Mouse (Mus musculus): ENCODE data around the gene Gsn.

The Gsn gene

DNA sequence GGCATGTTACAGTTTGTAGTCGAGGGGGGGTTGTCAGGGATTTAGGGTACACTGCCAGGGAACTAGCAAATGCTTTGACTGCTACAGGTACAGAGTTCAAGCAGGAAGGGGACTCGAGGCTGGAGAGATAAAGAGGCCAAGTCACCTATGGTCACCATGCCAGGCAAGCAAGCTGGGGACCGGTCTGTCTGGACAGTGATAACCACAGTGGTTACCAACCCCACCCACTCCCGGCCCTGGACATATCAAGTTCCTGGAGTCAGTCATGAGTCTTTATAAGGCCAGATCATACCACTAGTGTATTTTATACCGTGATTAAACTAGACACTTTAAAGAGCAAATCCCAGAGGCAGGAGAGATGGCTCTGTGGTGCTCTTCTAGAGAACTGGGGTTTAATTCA, 8.4 kb upstream of the Gsn start:
- in situ Hi-C loops (cut with MboI; ENCODE audit: low sequenced_read_pairs) = no loop called here

DNA sequence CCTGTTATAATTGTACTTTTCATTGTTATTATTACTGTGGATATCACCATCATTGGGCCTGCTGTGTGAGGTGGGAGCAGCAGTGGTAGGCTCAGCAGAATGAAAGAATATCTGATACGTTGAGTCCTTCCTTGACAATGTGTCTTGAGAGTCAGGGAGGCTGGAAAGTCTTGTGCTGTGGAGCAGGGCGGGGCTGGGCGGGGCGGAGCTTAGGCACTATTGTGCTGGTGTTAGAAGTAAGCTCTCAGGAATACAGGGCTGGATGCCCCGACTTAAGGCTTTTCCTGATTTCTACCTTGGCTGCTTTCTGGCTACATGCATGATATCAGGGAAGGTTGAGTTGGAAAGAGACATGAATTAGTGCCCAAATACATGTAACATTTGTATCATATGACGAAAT, 3.4 kb upstream of the Gsn start:
- in situ Hi-C loops (cut with MboI; ENCODE audit: low sequenced_read_pairs) = no loop called here

DNA sequence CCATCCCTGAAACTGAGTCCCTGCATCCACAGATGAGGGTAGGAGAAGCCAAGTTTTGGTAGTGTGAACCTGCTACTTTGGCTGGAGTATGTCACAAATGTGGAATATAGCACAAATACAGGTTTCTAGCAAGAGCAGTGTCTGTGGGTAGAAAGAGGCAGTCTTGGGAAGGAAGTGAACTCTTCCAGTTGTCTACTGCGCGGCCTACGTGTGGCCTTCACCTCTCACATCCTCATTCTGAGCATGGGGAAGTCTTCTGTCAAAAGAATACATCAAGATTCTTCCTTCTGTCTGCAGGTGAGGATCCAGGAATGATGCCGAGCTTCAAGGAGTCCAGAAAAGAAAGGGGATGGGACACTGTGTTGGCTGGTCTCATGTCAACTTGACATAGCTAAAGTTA, 2.4 kb upstream of the Gsn start:
- in situ Hi-C loops (cut with MboI; ENCODE audit: low sequenced_read_pairs) = no loop called here

DNA sequence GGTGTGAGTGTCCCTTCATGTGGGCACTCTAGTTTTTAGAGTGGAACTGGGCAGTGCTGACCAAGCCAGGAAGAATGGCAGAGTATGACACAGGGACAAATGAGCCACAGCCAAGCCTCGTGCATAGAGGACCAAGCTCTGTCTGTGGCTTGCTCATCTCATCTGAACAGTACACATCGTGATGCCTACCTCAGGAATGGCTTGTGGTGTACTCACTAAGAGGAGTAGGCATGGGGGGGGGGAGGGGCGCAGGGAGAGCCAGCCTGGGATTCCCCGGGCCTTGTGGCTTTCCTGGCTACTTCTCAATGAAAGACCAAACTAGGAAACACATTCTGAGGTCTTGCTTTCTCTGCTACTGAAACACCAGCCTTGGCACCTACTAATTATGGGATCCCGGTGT, 1.2 kb upstream of the Gsn start:
- in situ Hi-C loops (cut with MboI; ENCODE audit: low sequenced_read_pairs) = no loop called here

DNA sequence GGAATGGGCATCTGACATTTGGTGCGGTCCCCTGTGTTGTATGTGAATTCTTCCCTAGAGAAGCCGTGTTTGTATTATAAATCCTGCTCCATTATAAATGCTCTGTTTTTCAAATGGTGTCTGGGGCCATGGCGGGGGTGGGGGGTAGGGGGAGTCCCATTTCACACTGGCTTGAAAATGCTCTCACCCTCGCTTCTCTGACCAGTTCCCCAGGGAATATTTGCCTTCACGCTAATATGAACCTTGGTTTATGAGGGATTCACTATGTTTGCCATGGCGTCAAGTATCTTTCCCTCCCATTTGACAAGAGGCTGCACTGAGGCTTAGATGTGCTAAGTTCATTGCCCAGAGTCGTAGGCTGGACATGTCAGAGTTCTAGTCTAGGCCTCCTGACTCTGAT, 718 bp upstream of the Gsn start:
- in situ Hi-C loops (cut with MboI; ENCODE audit: low sequenced_read_pairs) = no loop called here

DNA sequence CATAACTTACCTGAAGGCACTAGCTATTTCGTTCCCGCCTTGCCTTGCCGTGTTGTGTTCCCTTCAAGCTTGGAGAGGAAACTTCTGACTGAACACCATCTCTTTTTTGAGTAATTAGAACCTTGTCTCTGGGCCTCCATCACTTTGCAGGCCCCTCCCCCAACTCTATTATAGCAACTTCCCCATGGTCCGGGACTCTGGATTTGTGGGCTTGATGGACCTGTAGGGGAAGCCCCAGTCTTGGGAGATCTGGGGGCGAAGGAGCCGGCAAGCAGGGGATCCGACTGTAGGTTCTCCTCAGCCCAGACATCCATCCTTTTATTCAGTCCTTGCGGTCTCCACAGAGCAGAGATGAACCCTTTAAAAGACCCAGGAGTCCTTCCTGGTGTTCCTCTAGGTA, 752 bp downstream of the Gsn start:
- in situ Hi-C loops (cut with MboI; ENCODE audit: low sequenced_read_pairs) = no loop called here

DNA sequence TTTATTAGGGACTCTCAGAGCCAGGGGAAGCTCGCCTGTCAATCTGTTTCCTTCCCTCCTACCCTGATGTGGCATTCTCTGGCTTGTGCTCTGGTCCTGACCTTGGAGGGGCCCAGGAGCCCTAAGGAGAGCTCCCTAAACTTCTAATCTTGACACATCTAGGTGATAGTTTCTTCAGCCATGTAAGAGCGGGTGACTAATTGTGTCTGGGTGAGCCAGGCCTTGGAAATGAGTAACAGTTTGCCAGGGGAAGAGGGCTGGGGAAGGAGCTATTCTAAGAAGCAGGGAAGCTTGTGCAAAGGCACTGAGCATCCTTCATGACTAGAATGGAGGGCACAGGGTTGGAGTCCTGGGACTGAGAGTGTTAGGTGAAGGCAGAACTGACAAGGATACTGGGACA, 1.7 kb downstream of the Gsn start:
- in situ Hi-C loops (cut with MboI; ENCODE audit: low sequenced_read_pairs) = no loop called here

DNA sequence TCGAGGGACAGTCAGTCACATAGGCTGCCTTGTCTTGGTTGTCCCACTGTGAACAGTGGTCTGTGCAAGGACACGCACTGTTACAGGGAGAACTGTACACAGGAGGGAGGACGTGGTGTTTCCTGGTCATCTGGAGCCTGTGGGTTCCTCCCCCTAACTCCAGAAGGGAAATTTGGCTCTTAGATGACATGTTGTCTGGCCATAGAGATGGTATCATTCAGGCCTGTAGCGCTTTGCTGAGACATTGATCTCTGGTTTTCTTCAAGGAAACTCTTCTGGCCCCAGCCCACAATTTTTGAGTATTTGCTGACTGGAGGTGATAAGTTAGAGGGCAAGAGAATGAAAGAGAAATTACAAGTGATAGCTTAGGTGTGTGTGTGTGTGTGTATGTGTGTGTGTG, 2.4 kb downstream of the Gsn start:
- in situ Hi-C loops (cut with MboI; ENCODE audit: low sequenced_read_pairs) = no loop called here

DNA sequence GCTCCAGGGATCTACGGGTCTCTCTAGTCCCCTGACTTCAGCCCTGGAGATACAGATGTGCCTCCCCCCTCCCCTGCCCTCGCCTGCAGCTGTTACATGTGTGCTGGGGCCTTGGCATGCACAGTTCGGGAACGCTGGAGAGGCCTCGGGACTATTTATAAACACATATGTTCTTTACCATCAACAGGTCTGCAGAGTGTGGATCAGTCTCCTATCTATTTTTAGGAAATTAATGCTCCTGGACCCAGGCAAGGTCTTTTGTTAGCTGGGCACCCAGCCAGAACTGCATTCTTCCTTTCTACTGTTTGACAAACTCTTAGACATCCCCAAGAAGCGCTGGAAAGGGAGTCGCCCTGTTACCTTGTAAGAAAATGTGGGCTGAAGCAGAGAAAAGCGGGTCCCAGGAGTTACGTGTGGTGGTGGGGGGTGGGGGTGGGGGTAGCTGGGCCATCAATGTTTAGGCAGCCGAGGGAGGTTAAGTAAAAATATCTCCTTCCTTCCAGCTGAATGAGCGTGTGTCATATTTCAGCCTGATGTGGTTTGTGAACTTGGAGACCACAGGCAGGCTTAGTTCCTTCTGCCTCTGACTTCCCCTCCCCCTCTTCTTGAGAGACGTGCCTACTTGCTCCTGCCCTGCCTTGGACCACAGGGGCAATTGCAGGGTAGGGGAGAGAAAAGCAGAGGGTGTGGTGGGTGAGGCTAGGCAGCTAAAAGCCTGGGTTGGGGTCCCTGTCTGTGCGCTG, 3.3 kb downstream of the Gsn start:
- in situ Hi-C loops (cut with MboI; ENCODE audit: low sequenced_read_pairs) = loop anchor here (5.0 kb wide), 1 partner anchor 32 kb away; no protein-coding TSS in a partner anchor

DNA sequence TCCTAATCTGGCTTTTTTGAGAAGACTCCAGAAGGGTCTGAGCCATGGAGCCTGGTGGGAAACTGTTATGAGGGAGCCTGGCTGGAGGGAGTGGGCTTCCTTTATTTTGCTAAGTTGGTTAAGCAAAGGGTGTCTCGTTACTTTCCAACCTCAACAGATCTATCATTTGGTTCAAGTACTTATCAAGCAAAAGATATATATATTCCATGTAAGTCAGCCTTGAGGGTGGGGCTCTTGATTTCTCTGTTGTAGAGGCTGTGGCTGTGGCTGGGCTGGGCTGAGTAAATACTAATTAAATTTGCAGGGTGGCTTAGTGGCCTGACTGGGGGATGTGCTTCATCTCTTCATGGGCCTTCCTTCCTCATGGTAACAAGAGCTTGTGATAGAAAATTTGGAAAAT, 4.1 kb downstream of the Gsn start:
- in situ Hi-C loops (cut with MboI; ENCODE audit: low sequenced_read_pairs) = loop anchor here (5.0 kb wide), 1 partner anchor 33 kb away; no protein-coding TSS in a partner anchor

DNA sequence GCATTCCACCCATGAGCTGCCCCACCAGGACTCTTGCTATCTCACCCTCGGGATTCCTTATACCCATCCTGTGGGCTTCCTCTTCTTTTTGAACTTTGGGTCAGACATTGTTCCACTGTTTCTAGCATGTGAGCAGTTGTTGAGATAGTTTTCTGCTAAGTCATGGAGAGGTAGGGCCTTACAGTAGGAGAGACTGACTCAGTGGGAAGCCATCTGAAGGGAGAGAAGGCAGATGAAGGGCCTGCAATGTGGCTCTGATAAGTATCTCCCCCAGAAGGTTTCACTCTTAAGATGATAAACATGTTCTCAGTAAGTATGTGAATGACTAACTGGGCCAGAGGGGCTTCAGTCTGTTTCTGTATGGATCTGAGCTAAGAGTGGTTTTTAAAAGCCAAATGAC, 7.9 kb downstream of the Gsn start:
- in situ Hi-C loops (cut with MboI; ENCODE audit: low sequenced_read_pairs) = loop anchor here (5.0 kb wide), 1 partner anchor 37 kb away; no protein-coding TSS in a partner anchor

DNA sequence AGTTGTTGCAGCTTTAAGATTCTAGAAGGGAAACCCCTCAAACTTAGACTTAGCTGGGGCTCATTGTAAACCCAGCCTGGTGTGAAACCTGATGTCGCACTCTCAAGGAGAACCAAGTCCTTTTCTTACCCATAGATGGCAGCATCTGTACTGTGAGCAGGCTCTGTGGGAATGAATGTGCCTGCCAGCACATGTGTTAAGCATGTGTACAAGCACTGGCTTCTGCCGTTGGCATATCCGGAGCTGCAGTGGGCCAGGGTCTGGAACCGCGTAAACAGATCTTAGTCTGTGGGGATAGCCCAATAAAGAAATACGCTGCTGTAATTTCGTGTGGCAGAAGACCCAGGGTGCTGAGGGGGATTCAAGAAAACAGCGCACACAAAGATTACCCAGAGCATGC, 9.1 kb downstream of the Gsn start:
- in situ Hi-C loops (cut with MboI; ENCODE audit: low sequenced_read_pairs) = no loop called here

DNA sequence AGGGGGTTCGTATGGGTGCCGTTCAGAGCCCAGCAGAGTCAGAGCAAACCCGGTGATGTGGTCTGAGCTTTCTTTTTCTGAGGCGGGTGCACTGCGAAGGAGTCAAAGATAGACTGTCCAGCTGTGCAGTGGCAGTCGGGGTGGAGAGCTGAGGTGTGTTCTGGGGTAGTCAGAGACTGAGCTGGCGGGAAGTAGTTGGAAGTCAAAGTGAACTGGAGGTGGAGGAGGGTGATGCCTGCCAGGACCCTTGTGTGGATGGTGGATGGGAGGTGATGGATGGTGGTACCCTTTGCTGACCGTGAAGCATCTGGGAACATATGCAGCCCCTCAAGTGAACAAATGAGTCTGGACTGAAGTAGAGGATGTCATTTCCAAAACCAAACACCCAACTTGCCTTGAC, 9.6 kb downstream of the Gsn start:
- in situ Hi-C loops (cut with MboI; ENCODE audit: low sequenced_read_pairs) = no loop called here

DNA sequence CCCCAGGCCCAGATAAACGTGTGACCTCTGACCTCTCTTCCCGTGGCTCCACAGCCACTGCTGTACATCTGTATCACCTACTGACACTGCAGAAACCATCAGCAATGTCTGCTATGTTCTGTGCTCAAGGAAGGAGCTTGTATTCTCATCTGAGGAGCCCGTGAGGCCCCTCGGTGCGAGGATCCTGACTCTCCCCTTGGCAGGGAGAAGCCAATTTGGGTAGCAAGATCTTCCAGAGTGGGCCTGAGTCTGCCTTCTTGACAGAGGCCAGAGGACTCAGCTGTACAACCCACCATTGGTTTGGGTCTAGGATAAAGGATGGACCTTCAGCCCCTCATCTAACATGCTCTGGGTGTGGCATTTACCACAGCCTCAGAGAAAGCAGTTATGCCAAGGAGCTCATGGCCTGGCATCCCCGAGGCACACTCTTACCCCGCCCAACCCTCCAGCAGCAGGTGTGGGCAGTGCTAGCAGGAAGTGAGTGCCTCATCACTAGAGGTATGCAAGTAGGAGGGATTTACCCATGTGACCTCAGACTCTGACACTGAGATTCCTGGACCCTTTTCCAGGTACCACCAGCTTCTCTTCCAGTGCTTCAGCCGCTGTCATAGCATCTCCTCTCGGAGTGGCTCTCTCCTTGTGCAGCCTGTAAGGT, 10.2 kb downstream of the Gsn start:
- in situ Hi-C loops (cut with MboI; ENCODE audit: low sequenced_read_pairs) = no loop called here

DNA sequence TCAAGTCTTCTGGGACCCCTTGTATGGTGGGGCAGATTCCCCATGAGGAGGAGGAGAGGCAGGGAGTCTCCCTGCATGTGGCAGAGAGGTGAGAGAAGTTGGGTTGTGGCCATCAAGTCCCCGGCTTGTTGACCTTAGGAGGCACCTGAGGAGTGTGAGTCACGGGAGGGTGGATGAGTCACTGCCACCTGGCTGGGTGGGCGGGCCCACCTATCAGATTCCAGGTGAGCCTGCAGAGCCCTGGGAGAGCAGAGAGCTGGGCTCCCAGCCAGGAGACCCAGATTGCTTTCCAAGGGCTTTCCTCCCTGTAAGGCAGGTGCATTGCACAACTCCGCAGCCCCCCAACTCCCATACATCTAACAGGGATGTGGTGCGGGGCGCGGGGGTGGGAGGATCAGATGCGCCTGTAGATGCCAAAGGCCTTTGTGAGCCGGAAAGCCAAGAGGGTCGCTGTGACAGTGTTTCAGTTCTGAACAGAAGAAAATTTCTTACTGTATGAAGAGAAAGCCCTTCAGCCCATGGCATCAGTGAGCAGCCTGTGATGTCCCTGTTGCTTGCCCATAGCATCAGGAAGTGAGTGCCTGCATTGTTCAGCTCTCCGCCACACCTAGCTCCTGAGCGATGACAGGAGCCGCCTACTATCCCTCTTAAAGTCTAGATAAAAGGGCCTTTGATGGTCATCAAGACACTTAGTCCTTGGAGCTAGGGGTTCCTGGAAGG, 11.1 kb downstream of the Gsn start:
- in situ Hi-C loops (cut with MboI; ENCODE audit: low sequenced_read_pairs) = no loop called here

DNA sequence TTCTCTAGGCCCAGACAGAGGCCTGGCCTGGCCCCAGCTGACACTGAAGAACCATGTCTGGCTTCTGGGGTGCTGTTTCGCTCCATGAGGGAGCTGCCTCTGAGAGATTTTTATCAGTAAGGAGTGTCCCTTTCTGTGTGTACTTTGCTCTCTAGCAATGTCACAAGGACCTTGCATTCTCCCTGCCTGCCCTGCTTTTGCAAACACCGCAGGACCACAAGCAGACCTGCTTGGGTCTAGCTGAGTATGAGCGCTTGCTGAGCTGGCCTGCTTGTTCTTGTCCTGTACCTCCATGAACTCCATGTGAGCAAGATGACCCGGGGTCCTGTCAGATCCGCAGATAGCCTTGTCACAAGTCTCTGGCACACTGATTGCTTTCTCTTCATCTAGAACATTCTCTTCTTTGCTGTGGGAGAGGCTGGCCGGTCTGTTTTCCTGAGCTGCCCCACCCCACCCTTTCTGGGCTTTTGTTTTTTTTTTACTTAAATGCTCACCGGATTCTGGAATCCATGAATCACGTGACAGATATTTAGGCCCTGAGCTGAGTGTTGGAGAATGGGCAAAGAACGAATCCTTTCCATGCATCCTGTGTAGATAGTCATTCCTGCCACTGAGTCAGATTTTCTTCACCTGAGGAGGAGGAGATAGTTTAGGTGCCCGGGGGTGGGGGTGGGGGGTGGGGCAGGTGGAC, 11.8 kb downstream of the Gsn start:
- in situ Hi-C loops (cut with MboI; ENCODE audit: low sequenced_read_pairs) = no loop called here

DNA sequence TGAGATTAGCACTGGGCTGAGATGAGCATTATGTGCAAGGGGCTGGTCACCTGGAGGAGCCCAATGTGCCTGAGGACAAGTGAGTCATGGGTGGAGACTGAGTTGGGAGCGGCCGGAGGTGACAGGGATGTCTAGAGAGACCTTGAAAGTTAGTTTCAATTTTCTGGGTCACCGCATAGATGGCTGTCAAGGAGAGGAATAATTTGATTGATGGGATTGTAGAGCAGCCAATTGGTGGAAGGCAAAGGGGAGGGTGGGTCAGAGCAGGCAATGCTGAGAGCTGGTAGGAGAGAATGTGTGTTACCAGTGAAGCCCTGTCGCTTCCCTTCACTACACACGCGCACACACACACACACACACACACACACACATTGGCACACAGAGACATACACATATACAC, 13.0 kb downstream of the Gsn start:
- in situ Hi-C loops (cut with MboI; ENCODE audit: low sequenced_read_pairs) = no loop called here

DNA sequence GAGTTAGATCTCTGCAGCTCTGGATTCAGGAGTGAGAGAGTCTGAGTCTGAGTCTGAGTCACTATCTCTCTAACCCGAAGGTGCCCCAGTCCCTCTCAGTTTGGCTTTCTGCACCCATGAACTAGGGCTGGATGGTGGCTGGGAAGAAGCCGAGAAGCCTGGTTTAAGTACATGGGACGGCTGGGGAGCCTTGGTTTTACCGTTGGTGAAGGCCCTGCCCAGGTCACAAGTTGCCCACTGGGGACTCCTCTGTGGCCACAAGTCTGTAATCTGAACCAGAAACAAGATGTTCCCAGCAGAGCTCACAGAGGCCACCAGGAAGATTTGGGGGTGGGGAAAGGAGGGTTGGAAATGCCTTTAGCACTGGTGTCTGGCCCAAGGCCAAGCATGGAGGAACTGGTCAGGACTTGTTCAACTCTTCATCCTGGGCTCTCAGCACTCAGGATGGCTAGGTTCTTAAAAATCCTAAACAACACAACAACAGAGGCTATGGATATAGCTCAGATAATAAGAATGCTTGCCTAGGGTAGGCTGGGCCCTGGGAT, 13.6 kb downstream of the Gsn start:
- in situ Hi-C loops (cut with MboI; ENCODE audit: low sequenced_read_pairs) = no loop called here

DNA sequence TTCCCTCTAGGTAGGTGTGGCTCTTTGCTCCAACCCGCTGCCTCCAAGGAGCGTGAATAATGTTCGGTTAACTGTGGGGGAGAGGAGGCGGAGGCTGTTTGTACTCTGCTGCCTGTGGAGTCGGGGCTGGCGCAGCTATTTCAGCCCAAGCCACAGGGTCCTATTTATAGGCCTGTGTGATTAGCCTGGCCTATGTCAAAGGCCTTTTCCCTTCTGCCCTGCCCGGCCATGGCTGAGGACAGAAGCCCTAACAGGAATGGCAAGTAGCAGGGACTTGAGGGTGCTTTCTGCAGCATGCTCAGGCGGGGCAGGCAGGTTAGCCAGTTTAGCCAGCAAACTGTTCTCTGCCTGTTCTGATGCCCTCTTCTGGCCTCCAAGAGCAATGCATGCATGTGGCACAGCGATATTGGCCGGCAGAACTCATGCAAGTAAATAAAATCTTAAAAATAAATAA, 14.4 kb downstream of the Gsn start:
- in situ Hi-C loops (cut with MboI; ENCODE audit: low sequenced_read_pairs) = no loop called here

DNA sequence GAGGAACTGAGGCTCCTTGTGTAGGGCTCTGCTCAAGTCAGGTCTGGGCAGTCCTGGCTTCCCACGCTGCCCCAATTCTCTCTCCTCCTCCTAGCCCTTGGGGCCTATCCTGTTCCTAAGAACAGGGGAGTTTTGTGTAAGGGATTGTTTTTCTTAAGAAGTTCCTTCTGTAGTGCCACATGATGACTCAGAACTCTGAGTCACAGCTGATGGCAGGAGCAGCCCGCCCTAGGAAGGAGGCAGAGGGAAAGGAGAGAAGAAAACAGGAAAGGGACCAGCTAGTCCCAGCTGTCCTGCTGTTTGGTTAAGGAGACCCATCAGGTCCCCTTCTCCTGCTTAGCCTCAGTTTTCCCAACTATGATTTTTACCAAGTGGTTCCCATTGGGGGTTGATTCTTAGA, 15.6 kb downstream of the Gsn start:
- in situ Hi-C loops (cut with MboI; ENCODE audit: low sequenced_read_pairs) = no loop called here

DNA sequence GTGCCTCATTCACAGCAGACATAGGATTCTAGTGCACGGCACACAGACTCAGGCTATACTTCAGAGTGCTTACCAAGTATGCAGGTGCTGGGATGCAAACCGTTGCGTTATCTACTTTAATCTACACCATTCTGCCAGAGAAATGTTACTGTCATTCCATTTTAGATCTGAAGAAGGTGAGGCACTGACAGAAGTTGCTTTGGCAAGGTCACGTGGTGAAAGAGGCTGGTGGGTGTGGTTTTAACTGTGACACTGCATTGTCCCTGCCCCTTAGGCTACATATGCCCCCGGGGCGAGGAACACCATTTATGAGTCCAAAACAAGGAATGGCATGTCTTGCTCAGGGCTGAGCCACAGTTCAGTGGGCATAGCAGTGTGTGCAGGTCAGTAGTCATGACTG, 16.7 kb downstream of the Gsn start:
- in situ Hi-C loops (cut with MboI; ENCODE audit: low sequenced_read_pairs) = no loop called here
